Mouse (Mus musculus): ENCODE data around the gene Gm20388. TPM values are rescaled to one million over a fixed set of nuclear protein-coding genes. Genes with fewer than 3 reads are reported as not detected.

The Gm20388 gene
- total and polyA plus RNA-seq, 3 experiments, result 0.02 to 0.05 TPM; not detected in 1

DNA sequence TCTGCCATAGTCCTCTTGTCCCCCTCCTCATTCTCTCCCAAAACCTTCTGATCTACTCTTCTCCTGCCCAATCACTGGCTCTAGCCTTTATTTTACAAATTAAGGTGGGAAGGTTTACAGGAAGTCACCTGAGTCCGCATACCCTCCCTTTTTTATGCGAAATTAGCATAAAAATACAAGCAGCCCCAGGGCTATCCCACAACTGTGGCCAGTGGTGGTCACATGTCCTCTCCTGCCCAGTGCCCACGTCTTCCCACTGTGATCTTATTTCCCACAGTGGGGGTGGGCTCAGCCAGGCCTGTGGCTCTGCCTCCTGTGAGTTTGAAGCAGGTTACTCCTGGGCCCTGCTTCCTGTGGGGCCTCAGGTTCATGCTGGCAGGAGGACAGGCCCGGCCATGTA, 2194.0 kb downstream of the Gm20388 start:
- no peaks in the 10 kb centered on the region for H3K36me3 ChIP-seq (replicated peaks)
- no peak for DNase-seq (ENCODE audit: low spot score)
- H3K4me1 ChIP-seq (ENCODE audit: insufficient read depth, low read depth, low read length), result no peaks in the 10 kb centered on the region
- ATAC-seq (ENCODE audit: extremely low read depth, insufficient number of reproducible peaks, low FRiP score, poor library complexity, severe bottlenecking), result no peak
- peaks cover 34% of the 10 kb centered on the region for H3K27me3 ChIP-seq (ENCODE audit: insufficient read depth, low read length)
- H3K9me3 ChIP-seq (replicated peaks), result no peaks in the 10 kb centered on the region
- no peak for TF ChIP-seq GATA2 (IDR thresholded peaks at IDR 0.05; ENCODE audit: borderline replicate concordance, low read depth, low read length)
- no peak for TF ChIP-seq TAL1 (conservative IDR thresholded peaks at IDR 0.05; ENCODE audit: low read depth, low read length)
- TF ChIP-seq GATA1 (IDR thresholded peaks at IDR 0.05; ENCODE audit: borderline replicate concordance, low read length), result no peak
- no peak for TF ChIP-seq CTCF (IDR thresholded peaks at IDR 0.05; ENCODE audit: low read depth, low read length)
- no peak for TF ChIP-seq POLR2AphosphoS5 (IDR thresholded peaks at IDR 0.05; ENCODE audit: insufficient replicate concordance, low read depth, low read length)
- H3K4me3 ChIP-seq (ENCODE audit: low read depth, low read length), result no peak overlapping the region

DNA sequence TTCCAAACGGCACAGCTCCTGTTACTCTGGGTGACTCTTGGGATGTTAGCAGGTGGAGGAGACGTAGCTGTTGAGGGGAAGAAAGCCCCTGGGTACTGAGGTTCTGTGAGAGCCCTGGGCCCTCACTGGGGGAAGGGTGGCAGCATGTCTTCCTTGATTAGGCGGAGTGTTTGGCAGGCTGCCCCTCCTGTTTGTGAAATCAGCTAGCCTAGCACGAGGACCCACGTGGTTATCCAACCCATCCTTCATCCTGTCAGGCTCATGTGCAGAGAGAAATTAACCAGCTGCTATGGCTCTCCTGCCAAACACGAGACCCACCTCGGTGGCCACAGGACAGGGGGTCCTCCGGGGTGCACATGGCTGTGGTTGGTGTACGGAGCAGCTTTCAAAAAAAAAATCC, 2195.6 kb downstream of the Gm20388 start:
- TF ChIP-seq POLR2AphosphoS5 (IDR thresholded peaks at IDR 0.05; ENCODE audit: insufficient replicate concordance, low read depth, low read length) (no peak), GATA1 (IDR thresholded peaks at IDR 0.05; ENCODE audit: borderline replicate concordance, low read length) (no peak), CTCF (IDR thresholded peaks at IDR 0.05; ENCODE audit: low read depth, low read length) (no peak), TAL1 (conservative IDR thresholded peaks at IDR 0.05; ENCODE audit: low read depth, low read length) (no peak), GATA2 (IDR thresholded peaks at IDR 0.05; ENCODE audit: borderline replicate concordance, low read depth, low read length) (no peak)
- Histone ChIP-seq H3K9me3 (replicated peaks) (no peaks in the 10 kb centered on the region), H3K4me1 (ENCODE audit: insufficient read depth, low read depth, low read length) (no peaks in the 10 kb centered on the region), H3K27me3 (ENCODE audit: insufficient read depth, low read length) (peaks cover 35% of the 10 kb centered on the region), H3K4me3 (ENCODE audit: low read depth, low read length) (no peak overlapping the region), H3K36me3 (replicated peaks) (no peaks in the 10 kb centered on the region)
- ATAC-seq (ENCODE audit: extremely low read depth, insufficient number of reproducible peaks, low FRiP score, poor library complexity, severe bottlenecking) (no peak), DNase-seq (ENCODE audit: low spot score) (no peak)

DNA sequence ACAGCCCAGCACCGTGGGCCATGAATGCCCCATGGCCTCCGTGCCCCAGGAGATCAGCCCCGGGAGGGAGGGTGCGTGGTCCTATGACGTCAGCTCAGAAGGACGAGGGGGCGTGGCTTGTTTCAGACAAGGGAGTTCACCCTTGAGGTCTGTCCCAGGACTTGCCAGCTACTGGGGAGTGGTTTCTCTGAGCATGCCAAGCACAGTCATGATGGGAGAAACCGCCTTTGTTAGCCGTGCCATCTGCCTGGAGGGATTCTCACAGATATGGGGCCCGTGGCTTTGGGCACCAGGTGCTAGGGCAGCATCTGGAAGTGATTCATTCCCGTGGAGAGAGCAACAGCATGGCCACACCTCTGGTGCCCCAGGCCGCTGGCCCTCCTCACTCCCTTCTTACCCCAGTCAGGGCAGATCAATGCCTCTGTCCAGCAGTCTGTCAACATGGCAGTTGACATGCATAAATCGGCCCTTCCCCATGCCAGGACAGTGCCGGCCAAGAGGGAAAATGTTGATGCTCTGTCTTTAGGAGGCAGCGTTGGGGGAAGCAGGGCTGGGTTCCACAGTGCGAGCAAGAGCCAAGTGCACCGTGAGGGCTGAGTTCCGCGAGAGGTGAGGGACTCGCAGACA, 2199.7 kb downstream of the Gm20388 start:
- H3K27me3 ChIP-seq (ENCODE audit: insufficient read depth, low read length), result peaks cover 38% of the 10 kb centered on the region
- DNase-seq (ENCODE audit: low spot score) (no peak), ATAC-seq (ENCODE audit: extremely low read depth, insufficient number of reproducible peaks, low FRiP score, poor library complexity, severe bottlenecking) (no peak)
- no peaks in the 10 kb centered on the region; the same call in 1 of the 2 replicates for H3K4me1 ChIP-seq (ENCODE audit: insufficient read depth, low read depth, low read length)
- H3K36me3 ChIP-seq (replicated peaks), result no peaks in the 10 kb centered on the region
- TF ChIP-seq CTCF (IDR thresholded peaks at IDR 0.05; ENCODE audit: low read depth, low read length) (no peak), TAL1 (conservative IDR thresholded peaks at IDR 0.05; ENCODE audit: low read depth, low read length) (no peak), GATA1 (IDR thresholded peaks at IDR 0.05; ENCODE audit: borderline replicate concordance, low read length) (no peak), GATA2 (IDR thresholded peaks at IDR 0.05; ENCODE audit: borderline replicate concordance, low read depth, low read length) (no peak), POLR2AphosphoS5 (IDR thresholded peaks at IDR 0.05; ENCODE audit: insufficient replicate concordance, low read depth, low read length) (no peak)
- H3K9me3 ChIP-seq (replicated peaks), result no peaks in the 10 kb centered on the region
- no peak overlapping the region for H3K4me3 ChIP-seq (ENCODE audit: low read depth, low read length)

DNA sequence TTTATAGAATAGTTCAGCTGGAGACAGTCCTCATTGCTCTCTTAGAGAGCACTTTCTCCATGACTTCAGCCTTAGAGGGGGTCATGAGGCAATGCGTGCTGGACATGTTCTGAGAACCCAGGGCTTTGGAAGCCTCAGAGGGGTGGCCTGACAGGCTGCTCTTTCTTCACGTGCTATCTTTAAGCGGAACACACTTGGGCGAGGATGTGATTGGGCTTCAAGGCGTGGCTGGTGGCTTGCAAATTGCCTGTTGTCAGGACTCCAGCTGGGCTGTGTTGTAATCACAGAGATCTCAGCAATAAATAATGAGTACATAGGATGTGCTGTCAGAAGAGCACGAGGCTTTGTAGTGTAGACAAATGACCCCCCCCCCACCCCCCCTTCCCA, 2200.2 kb downstream of the Gm20388 start:
- DNase-seq (ENCODE audit: low spot score), result no peak

DNA sequence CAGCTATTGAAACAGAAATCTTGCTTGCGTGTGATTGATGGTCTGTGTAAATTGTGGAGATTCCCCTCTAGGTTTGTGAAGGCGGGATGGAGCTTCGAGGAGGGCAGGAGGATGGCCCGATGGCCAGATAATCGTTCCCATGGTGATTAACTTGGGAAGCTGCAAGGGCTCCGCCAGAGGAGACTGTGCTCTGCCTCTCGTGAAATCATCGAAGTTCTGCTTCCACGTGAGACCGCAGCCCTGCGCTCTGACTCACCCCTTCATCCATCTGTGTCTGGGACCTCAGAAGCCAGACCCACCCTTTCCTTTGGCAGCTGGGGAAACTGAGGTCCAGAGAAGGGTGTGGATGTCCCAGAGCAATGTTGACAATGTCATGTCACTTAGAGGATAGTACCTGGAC, 2201.1 kb downstream of the Gm20388 start:
- ATAC-seq (ENCODE audit: extremely low read depth, insufficient number of reproducible peaks, low FRiP score, poor library complexity, severe bottlenecking), result no peak
- Histone ChIP-seq H3K27me3 (ENCODE audit: insufficient read depth, low read length) (peaks cover 39% of the 10 kb centered on the region), H3K4me1 (ENCODE audit: insufficient read depth, low read depth, low read length) (no peaks in the 10 kb centered on the region; the same call in 1 of the 2 replicates)

More for the DNA sequence above, 2200.2 kb downstream of the Gm20388 start:
- H3K4me3 ChIP-seq (ENCODE audit: low read depth, low read length), result no peak overlapping the region
- H3K27me3 ChIP-seq (ENCODE audit: insufficient read depth, low read length), result peaks cover 40% of the 10 kb centered on the region
- H3K9me3 ChIP-seq (replicated peaks), result no peaks in the 10 kb centered on the region
- H3K36me3 ChIP-seq (replicated peaks), result no peaks in the 10 kb centered on the region
- no peak for ATAC-seq (ENCODE audit: extremely low read depth, insufficient number of reproducible peaks, low FRiP score, poor library complexity, severe bottlenecking)
- H3K4me1 ChIP-seq (ENCODE audit: insufficient read depth, low read depth, low read length), result no peaks in the 10 kb centered on the region; the same call in 1 of the 2 replicates
- TF ChIP-seq GATA1 (IDR thresholded peaks at IDR 0.05; ENCODE audit: borderline replicate concordance, low read length), result no peak
- TF ChIP-seq GATA2 (IDR thresholded peaks at IDR 0.05; ENCODE audit: borderline replicate concordance, low read depth, low read length), result no peak
- TF ChIP-seq CTCF (IDR thresholded peaks at IDR 0.05; ENCODE audit: low read depth, low read length), result no peak

DNA sequence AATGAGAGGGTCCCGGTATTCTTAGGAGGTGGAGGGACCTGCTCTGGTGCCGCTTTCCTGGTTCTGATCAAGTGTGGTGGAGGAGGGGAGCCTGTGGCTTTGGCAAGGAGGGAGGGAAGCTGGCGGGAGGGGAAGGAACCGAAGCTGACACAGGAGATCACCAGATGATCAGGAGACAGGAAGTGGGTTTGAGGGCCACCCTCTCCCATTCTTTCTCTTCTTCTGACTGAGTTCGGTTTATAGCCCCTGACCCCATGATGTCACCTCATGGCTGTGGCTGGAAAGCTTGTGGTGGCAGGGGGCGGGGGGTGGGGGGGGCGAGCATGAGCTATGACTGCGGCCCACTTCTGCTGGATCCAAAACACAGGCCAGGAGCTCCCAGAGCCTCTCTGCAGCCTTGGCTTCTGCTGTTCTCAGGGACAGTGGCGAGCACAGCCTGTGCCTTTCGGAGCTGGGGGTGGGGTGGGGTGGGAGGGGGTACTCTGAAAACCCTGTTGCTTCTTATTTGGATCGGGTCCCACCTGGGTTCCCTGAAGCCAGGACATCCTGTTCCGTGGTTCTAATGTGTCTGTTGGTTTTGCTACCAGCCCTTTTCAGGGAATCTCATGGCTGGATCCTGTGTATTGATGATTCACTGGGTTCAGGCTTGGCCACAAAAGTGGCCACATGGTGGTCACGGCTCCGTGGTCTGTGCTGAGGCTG, 2201.8 kb downstream of the Gm20388 start:
- TF ChIP-seq GATA2 (IDR thresholded peaks at IDR 0.05; ENCODE audit: borderline replicate concordance, low read depth, low read length) (no peak), CTCF (IDR thresholded peaks at IDR 0.05; ENCODE audit: low read depth, low read length) (no peak), GATA1 (IDR thresholded peaks at IDR 0.05; ENCODE audit: borderline replicate concordance, low read length) (no peak), POLR2AphosphoS5 (IDR thresholded peaks at IDR 0.05; ENCODE audit: insufficient replicate concordance, low read depth, low read length) (no peak), TAL1 (conservative IDR thresholded peaks at IDR 0.05; ENCODE audit: low read depth, low read length) (no peak)
- H3K9me3 ChIP-seq (replicated peaks), result no peaks in the 10 kb centered on the region
- peaks cover 39% of the 10 kb centered on the region for H3K27me3 ChIP-seq (ENCODE audit: insufficient read depth, low read length)
- DNase-seq (ENCODE audit: low spot score) (no peak), ATAC-seq (ENCODE audit: extremely low read depth, insufficient number of reproducible peaks, low FRiP score, poor library complexity, severe bottlenecking) (peak; percentile 34; the same call in 1 of the 2 replicates)
- no peak overlapping the region for H3K4me3 ChIP-seq (ENCODE audit: low read depth, low read length)
- no peaks in the 10 kb centered on the region; the same call in 1 of the 2 replicates for H3K4me1 ChIP-seq (ENCODE audit: insufficient read depth, low read depth, low read length)
- no peaks in the 10 kb centered on the region for H3K36me3 ChIP-seq (replicated peaks)

More for the DNA sequence above, 2201.1 kb downstream of the Gm20388 start:
- Histone ChIP-seq H3K36me3 (replicated peaks) (no peaks in the 10 kb centered on the region), H3K4me3 (ENCODE audit: low read depth, low read length) (no peak overlapping the region), H3K9me3 (replicated peaks) (no peaks in the 10 kb centered on the region)
- no peak for DNase-seq (ENCODE audit: low spot score)
- TF ChIP-seq POLR2AphosphoS5 (IDR thresholded peaks at IDR 0.05; ENCODE audit: insufficient replicate concordance, low read depth, low read length), result no peak
- no peak for TF ChIP-seq GATA2 (IDR thresholded peaks at IDR 0.05; ENCODE audit: borderline replicate concordance, low read depth, low read length)
- no peak for TF ChIP-seq TAL1 (conservative IDR thresholded peaks at IDR 0.05; ENCODE audit: low read depth, low read length)

Measured in G1E (cell line).